Mouse (Mus musculus) C2C12 (cell line): ENCODE results near the gene Trabd2b.

Experiments
- CEBPB ChIP-seq: IDR thresholded peaks from one replicate; pipeline ENCODE4 v1.6.1; 2011; ENCODE audit warnings: low read depth, mild to moderate bottlenecking, control low read depth, moderate library complexity
- CTCF ChIP-seq: IDR thresholded peaks from one replicate; pipeline ENCODE4 v1.5.1; 2011; ENCODE audit not compliant: control insufficient read depth, insufficient read depth, insufficient read length
- USF1 ChIP-seq: IDR thresholded peaks from one replicate; pipeline ENCODE4 v1.6.1; 2011; ENCODE audit warnings: low read depth, mild to moderate bottlenecking, control low read depth, moderate library complexity

DNA sequence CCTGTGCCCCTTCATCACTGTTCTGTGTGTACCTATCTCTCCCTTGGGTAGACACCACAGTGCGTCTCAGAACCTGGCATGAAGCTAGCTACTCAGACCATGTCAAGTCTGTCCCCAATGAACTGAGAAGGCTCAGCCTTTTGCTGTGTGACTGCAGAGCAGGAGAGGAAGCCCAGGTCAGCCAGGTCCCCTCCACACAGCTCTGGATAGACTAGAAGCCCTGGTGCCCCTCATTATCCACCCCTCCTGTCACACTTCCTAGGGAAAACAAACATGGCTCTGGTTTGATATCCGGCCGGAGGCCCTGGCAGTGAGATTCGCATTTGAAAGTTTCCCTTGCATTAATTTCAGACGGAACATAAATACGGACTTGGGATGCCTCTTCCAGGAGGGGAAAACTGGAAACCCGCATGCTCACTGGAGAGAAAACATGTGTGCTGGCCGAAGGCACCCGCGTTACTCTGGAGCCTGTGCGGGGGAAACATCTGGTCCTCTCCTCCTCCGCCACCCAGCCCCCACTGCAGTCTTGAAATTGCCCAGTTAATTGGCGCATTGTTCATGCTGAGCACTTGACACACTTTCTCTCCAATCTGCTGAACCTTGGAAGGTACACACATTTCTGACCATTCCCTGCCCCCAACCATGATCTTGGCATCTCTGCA lies 187.2 kb downstream of the Trabd2b start:
- TF ChIP-seq CTCF: no peak
- no peak for TF ChIP-seq USF1
- TF ChIP-seq CEBPB: no peak
